Mouse (Mus musculus): Measurements from ENCODE around the gene Kcnma1. TPM values are rescaled to one million over a fixed set of nuclear protein-coding genes. Genes with fewer than 3 reads are reported as not detected.

Kcnma1 gene
- total and polyA plus RNA-seq, 3 experiments, result not detected

- Histone ChIP-seq H3K4me3 (ENCODE audit: control insufficient read depth in 1 of 2, insufficient read depth in 1 of 2, low read depth in 2 of 2, low read length in 2 of 2) (no peak overlapping the region), H3K27ac (ENCODE audit: control insufficient read depth, low read depth, low read length) (no peak overlapping the region), H3K9ac (ENCODE audit: control insufficient read depth, low read depth, low read length, poor library complexity, severe bottlenecking) (no peak overlapping the region), H3K36me3 (ENCODE audit: control insufficient read depth in 1 of 2, insufficient read depth in 2 of 2, low read length in 2 of 2) (no peaks in the 10 kb centered on the region), H3K9me3 (replicated peaks; ENCODE audit: insufficient read depth, low read length) (no peaks in the 10 kb centered on the region), H3K79me2 (ENCODE audit: control insufficient read depth, insufficient read depth, low read length, poor library complexity) (no peaks in the 10 kb centered on the region), H3K27me3 (ENCODE audit: control insufficient read depth in 1 of 2, insufficient read depth in 2 of 2, low read length in 2 of 2) (no peaks in the 10 kb centered on the region), H3K4me1 (ENCODE audit: control insufficient read depth in 1 of 2, insufficient read depth in 2 of 2, low read length in 2 of 2) (no peaks in the 10 kb centered on the region)
- TF ChIP-seq KAT2A (conservative IDR thresholded peaks at IDR 0.05; ENCODE audit: low read depth, low read length) (no peak), UBTF (IDR thresholded peaks at IDR 0.05; ENCODE audit: borderline replicate concordance, insufficient read depth, low read depth, low read length) (no peak), NRF1 (IDR thresholded peaks at IDR 0.05; ENCODE audit: insufficient read depth, low read depth, low read length, poor library complexity, severe bottlenecking) (no peak), GABPA (IDR thresholded peaks at IDR 0.05; ENCODE audit: low read depth, low read length) (no peak), TBP (IDR thresholded peaks at IDR 0.05; ENCODE audit: low read depth, low read length) (no peak), HCFC1 (IDR thresholded peaks at IDR 0.05; ENCODE audit: low read depth, low read length) (no peak), CHD1 (IDR thresholded peaks at IDR 0.05; ENCODE audit: low read depth, low read length) (no peak), MYC (IDR thresholded peaks at IDR 0.05; ENCODE audit: low read depth, low read length) (no peak), RAD21 (IDR thresholded peaks at IDR 0.05; ENCODE audit: low read depth, low read length) (no peak), CTCF (IDR thresholded peaks at IDR 0.05 in 2 of 3, conservative IDR thresholded peaks at IDR 0.05 in 1 of 3; ENCODE audit: control insufficient read depth in 1 of 3, insufficient read depth in 1 of 3, low read depth in 2 of 3, low read length in 3 of 3, poor library complexity in 1 of 3, severe bottlenecking in 1 of 3) (no peak), ZNF384 (IDR thresholded peaks at IDR 0.05; ENCODE audit: low read depth, low read length) (no peak), MAFK (IDR thresholded peaks at IDR 0.05; ENCODE audit: borderline replicate concordance, low read depth, low read length) (no peak), MEF2A (IDR thresholded peaks at IDR 0.05; ENCODE audit: extremely low read depth, insufficient replicate concordance, low read depth, low read length, poor library complexity, severe bottlenecking) (no peak), MYB (IDR thresholded peaks at IDR 0.05; ENCODE audit: low read depth, low read length) (no peak), POLR2A (IDR thresholded peaks at IDR 0.05; ENCODE audit: control insufficient read depth in 1 of 2, insufficient read depth in 1 of 2, low read depth in 1 of 2, low read length in 2 of 2, poor library complexity in 1 of 2) (no peak), MXI1 (IDR thresholded peaks at IDR 0.05; ENCODE audit: low read depth, low read length) (no peak), POLR2AphosphoS2 (IDR thresholded peaks at IDR 0.05; ENCODE audit: low read length) (no peak), ZKSCAN1 (IDR thresholded peaks at IDR 0.05; ENCODE audit: low read depth, low read length) (no peak), GATA1 (IDR thresholded peaks at IDR 0.05; ENCODE audit: low read depth, low read length) (no peak), USF1 (IDR thresholded peaks at IDR 0.05; ENCODE audit: low read depth, low read length) (no peak)
- no peak for DNase-seq (ENCODE audit: low read depth, low spot score)
Measured at GRCm38 (mm10) chr14:23943876-23944275, 70.4 kb downstream of the Kcnma1 start.

- no peaks in the 10 kb centered on the region for H3K4me1 ChIP-seq (ENCODE audit: control insufficient read depth in 1 of 2, insufficient read depth in 2 of 2, low read length in 2 of 2)
Measured at GRCm38 (mm10) chr14:23943152-23943551, 71.1 kb downstream of the Kcnma1 start.

More at GRCm38 (mm10) chr14:23943152-23943551, 71.1 kb downstream of the Kcnma1 start:
- no peaks in the 10 kb centered on the region for H3K27me3 ChIP-seq (ENCODE audit: control insufficient read depth in 1 of 2, insufficient read depth in 2 of 2, low read length in 2 of 2)
- no peak overlapping the region for H3K9ac ChIP-seq (ENCODE audit: control insufficient read depth, low read depth, low read length, poor library complexity, severe bottlenecking)
- H3K9me3 ChIP-seq (replicated peaks; ENCODE audit: insufficient read depth, low read length), result no peaks in the 10 kb centered on the region
- H3K36me3 ChIP-seq (ENCODE audit: control insufficient read depth in 1 of 2, insufficient read depth in 2 of 2, low read length in 2 of 2), result no peaks in the 10 kb centered on the region
- no peak for DNase-seq (ENCODE audit: low read depth, low spot score)
- no peak overlapping the region for H3K27ac ChIP-seq (ENCODE audit: control insufficient read depth, low read depth, low read length)
- H3K79me2 ChIP-seq (ENCODE audit: control insufficient read depth, insufficient read depth, low read length, poor library complexity), result no peaks in the 10 kb centered on the region
- no peak overlapping the region for H3K4me3 ChIP-seq (ENCODE audit: control insufficient read depth in 1 of 2, insufficient read depth in 1 of 2, low read depth in 2 of 2, low read length in 2 of 2)
- TF ChIP-seq RAD21 (IDR thresholded peaks at IDR 0.05; ENCODE audit: low read depth, low read length), result no peak
- no peak for TF ChIP-seq ZKSCAN1 (IDR thresholded peaks at IDR 0.05; ENCODE audit: low read depth, low read length)
- TF ChIP-seq MAZ (IDR thresholded peaks at IDR 0.05; ENCODE audit: low read depth, low read length), result no peak
- TF ChIP-seq CHD1 (IDR thresholded peaks at IDR 0.05; ENCODE audit: low read depth, low read length), result no peak
- TF ChIP-seq CTCF (IDR thresholded peaks at IDR 0.05 in 2 of 3, conservative IDR thresholded peaks at IDR 0.05 in 1 of 3; ENCODE audit: control insufficient read depth in 1 of 3, insufficient read depth in 1 of 3, low read depth in 2 of 3, low read length in 3 of 3, poor library complexity in 1 of 3, severe bottlenecking in 1 of 3), result no peak
- TF ChIP-seq POLR2AphosphoS2 (IDR thresholded peaks at IDR 0.05; ENCODE audit: low read length), result no peak

Data from MEL (cell line).